Mouse (Mus musculus): ENCODE data around the gene Rgl1. TPM values are rescaled to one million over a fixed set of nuclear protein-coding genes. Genes with fewer than 3 reads are reported as not detected.

Rgl1 gene
- polyA plus RNA-seq, 1 experiment from 2014 or later, result 39.6 TPM

DNA sequence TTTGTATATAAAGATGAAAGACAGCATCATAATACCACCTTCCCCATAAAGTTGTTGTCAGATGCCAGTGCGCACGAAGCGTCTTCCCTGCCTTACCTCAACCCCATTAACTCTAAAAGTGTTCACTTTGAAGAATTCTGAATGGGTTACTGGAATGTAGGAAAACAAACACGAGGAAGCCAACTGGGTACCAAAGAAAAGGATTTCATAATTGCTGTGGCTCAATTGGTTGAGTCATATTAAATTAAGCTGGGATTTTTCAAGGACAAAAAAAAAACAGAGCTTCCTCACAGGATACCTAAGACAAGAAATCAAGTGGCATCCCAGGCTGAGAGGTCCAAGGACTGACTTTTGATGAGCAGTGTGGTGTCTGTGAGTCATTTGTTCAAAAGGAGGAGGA lies 144.5 kb downstream of the Rgl1 start:
- 84% methylated on average over 4 of the region's 4 CpGs for WGBS
- Histone ChIP-seq H3K9me3 (no peaks in the 10 kb centered on the region), H3K27ac (no peak overlapping the region), H3K4me2 (no peak overlapping the region), H3K36me3 (peaks cover 4% of the 10 kb centered on the region; the same call in 1 of the 2 replicates), H3K27me3 (0 out of 2 replicates have a peak, but pooled peaks cover 3% of the 10 kb centered on the region), H3K4me1 (peaks cover 53% of the 10 kb centered on the region), H3K4me3 (no peak overlapping the region), H3K9ac (no peak overlapping the region)
- no peak for ATAC-seq (ENCODE audit: insufficient number of reproducible peaks, insufficient read depth, low FRiP score, low TSS enrichment, low read depth)

DNA sequence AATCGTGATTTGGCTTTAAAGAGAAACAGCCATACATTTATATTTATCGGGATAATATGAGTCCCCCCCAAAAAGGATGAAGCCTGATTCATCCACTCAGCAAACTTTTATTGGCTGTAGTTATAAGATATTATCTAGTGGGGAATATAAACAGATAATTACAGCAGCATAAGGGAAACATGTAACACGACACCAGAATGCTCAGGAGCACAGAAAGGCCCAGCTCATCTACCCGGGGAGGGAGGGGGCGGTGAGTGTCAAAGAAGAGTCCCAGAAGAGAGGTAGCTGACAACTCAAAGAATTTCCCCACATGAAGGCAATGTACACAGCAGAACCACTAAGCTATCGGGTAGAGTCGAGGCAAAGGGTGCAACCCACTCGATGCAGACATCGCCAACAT lies 146.8 kb downstream of the Rgl1 start:
- WGBS, result 63% methylated on average over 9 of the region's 9 CpGs
- Histone ChIP-seq H3K4me2 (no peak overlapping the region), H3K4me3 (no peak overlapping the region), H3K36me3 (peaks cover 9% of the 10 kb centered on the region), H3K9ac (no peak overlapping the region), H3K27ac (no peak overlapping the region), H3K27me3 (no peaks in the 10 kb centered on the region), H3K4me1 (peaks cover 59% of the 10 kb centered on the region), H3K9me3 (no peaks in the 10 kb centered on the region)
- no peak for ATAC-seq (ENCODE audit: insufficient number of reproducible peaks, insufficient read depth, low FRiP score, low TSS enrichment, low read depth)

DNA sequence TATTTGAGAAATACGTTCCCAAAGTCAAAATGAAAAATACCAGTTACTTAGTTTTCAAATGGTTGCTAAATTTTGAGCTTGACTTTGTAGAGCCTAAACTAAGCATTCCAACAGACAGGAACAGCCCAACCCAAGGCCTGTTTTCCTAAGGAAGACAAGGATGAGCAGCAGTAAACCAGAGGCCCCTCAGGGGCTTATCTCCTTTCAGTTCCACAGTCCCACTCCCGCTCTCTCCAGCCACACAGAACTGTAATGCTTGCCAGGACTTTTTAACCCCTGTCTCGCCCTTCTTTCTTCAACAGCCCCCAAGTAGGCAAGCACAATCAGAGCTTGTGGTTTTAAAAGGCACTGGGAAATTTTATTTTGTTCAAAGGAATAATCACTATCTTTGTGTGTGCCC lies 147.3 kb downstream of the Rgl1 start:
- peaks cover 63% of the 10 kb centered on the region for H3K4me1 ChIP-seq
- H3K9ac ChIP-seq, result no peak overlapping the region
- peaks cover 9% of the 10 kb centered on the region for H3K36me3 ChIP-seq
- no peaks in the 10 kb centered on the region for H3K9me3 ChIP-seq
- WGBS, result 65% methylated on average over 3 of the region's 3 CpGs
- H3K4me2 ChIP-seq, result no peak overlapping the region
- no peak overlapping the region for H3K4me3 ChIP-seq
- H3K27me3 ChIP-seq, result no peaks in the 10 kb centered on the region
- ATAC-seq (ENCODE audit: insufficient number of reproducible peaks, insufficient read depth, low FRiP score, low TSS enrichment, low read depth), result no peak
- no peak overlapping the region for H3K27ac ChIP-seq

DNA sequence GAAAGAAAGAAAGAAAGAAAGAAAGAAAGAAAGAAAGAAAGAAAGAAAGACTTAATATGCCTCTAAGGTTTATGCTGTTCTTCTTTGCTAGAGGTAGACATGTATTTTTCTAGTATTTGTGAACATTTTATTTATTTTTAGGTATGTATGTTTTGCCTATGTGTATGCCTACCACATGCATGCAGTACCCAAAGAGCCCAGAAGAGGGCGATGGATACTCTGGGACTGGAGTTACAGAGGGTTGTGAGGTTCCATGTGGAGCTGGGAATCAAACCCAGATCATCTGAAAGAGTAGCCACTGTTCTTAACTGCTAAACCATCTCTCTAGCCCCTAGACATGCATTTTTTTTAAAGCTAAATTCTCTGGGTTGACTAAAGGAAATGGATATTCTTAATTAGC lies 147.8 kb downstream of the Rgl1 start:
- H3K4me1 ChIP-seq, result peaks cover 59% of the 10 kb centered on the region
- 44% methylated on average over 1 of the region's 1 CpGs for WGBS

DNA sequence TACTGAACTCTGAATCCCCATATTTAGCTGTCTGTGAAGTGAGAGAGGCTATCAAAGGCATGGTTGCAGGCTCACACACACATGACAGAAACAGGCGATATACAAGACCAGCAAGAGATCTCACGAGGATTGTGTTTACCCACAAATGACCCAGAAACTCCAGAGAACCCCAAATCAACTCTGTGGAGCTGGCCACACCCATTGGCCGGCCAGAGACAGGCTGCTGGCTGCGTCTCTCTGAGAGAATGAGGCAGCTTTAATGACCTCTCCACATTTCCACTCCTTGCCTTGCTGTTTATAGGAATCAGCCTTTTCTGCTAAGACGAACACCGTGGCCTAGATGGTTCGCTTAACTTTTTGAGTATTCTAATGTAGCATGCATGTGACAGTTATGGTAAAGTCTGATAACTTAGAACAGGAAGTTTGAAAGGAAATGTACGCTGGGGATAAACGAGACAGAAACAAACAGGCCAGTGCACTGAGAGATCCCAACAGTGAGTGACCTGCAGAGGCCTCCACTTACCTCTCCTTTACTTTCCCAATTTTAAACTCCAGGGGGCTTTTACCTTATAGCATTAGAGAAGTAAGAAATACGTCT lies 148.3 kb downstream of the Rgl1 start:
- Histone ChIP-seq H3K4me3 (no peak overlapping the region), H3K9ac (peak overlapping the region; percentile 36; the same call in 1 of the 2 replicates), H3K4me2 (no peak overlapping the region), H3K27me3 (no peaks in the 10 kb centered on the region), H3K27ac (no peak overlapping the region), H3K9me3 (no peaks in the 10 kb centered on the region), H3K4me1 (peaks cover 54% of the 10 kb centered on the region), H3K36me3 (peaks cover 11% of the 10 kb centered on the region)
- no peak for ATAC-seq (ENCODE audit: insufficient number of reproducible peaks, insufficient read depth, low FRiP score, low TSS enrichment, low read depth)
- 77% methylated on average over 10 of the region's 10 CpGs for WGBS

More for the DNA sequence above, 147.8 kb downstream of the Rgl1 start:
- Histone ChIP-seq H3K9ac (no peak overlapping the region), H3K27ac (no peak overlapping the region), H3K4me2 (no peak overlapping the region), H3K36me3 (peaks cover 9% of the 10 kb centered on the region), H3K27me3 (no peaks in the 10 kb centered on the region), H3K4me3 (no peak overlapping the region), H3K9me3 (no peaks in the 10 kb centered on the region)
- ATAC-seq (ENCODE audit: insufficient number of reproducible peaks, insufficient read depth, low FRiP score, low TSS enrichment, low read depth), result no peak

DNA sequence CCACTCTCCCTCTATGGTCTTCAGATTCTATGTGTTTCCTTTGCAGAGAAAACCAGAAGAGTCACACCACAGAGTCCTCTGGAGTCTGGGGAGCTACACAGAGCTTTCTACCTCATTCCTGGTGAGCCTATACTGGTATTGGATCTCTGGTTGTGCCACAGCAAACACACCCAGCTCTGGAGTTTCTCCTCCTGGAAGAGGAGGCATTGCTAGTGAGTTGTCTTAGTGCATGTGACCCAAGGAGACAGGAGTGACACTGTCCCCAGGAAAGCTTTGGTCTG lies 149.4 kb downstream of the Rgl1 start:
- Histone ChIP-seq H3K4me2 (no peak overlapping the region), H3K4me1 (peaks cover 44% of the 10 kb centered on the region), H3K9me3 (no peaks in the 10 kb centered on the region), H3K27me3 (no peaks in the 10 kb centered on the region), H3K27ac (no peak overlapping the region), H3K9ac (no peak overlapping the region), H3K36me3 (peaks cover 17% of the 10 kb centered on the region), H3K4me3 (no peak overlapping the region)
- ATAC-seq (ENCODE audit: insufficient number of reproducible peaks, insufficient read depth, low FRiP score, low TSS enrichment, low read depth), result no peak

DNA sequence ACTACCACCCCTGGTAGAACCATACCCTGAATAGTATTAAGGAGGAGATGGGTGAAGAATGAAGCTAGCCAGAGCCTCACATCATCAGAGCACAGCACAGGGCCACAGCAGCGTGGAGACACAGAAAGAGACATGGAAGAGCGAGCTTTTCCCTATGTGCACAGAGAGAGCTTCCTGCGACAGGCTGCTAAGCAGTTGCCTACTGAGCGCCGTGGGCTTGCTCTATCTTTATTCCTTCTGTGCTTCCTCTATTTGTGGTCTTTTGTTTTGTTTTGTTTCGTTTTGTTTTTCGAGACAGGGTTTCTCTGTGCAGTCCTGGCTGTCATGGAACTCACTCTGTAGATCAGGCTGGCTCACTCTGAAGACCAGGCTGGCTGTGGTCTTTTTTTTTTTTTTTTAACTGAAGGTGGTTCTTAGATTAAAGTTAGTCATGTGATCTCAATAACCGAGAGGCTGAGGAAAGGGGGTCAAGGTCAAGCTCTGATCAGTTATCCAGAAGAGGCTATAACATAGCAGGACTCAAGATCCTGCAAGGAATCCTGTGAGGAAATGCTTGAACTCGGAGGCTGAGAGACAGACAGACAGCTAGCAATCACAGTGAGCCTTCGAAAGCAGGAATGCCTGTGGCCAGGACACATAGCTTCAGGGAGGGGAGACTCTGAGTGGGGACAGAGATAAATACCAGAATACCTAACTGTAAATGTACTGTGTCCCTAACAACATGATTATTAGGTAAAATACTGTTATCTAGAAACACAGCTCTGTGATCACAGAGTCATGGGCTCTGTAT lies 150.0 kb downstream of the Rgl1 start:
- H3K9ac ChIP-seq, result no peak overlapping the region
- H3K9me3 ChIP-seq, result no peaks in the 10 kb centered on the region
- no peak overlapping the region for H3K27ac ChIP-seq
- no peak overlapping the region for H3K4me2 ChIP-seq
- H3K4me3 ChIP-seq, result no peak overlapping the region
- WGBS, result 79% methylated on average over 10 of the region's 10 CpGs
- H3K27me3 ChIP-seq, result no peaks in the 10 kb centered on the region
- peaks cover 17% of the 10 kb centered on the region for H3K36me3 ChIP-seq
- no peak for ATAC-seq (ENCODE audit: insufficient number of reproducible peaks, insufficient read depth, low FRiP score, low TSS enrichment, low read depth)
- H3K4me1 ChIP-seq, result peaks cover 44% of the 10 kb centered on the region

DNA sequence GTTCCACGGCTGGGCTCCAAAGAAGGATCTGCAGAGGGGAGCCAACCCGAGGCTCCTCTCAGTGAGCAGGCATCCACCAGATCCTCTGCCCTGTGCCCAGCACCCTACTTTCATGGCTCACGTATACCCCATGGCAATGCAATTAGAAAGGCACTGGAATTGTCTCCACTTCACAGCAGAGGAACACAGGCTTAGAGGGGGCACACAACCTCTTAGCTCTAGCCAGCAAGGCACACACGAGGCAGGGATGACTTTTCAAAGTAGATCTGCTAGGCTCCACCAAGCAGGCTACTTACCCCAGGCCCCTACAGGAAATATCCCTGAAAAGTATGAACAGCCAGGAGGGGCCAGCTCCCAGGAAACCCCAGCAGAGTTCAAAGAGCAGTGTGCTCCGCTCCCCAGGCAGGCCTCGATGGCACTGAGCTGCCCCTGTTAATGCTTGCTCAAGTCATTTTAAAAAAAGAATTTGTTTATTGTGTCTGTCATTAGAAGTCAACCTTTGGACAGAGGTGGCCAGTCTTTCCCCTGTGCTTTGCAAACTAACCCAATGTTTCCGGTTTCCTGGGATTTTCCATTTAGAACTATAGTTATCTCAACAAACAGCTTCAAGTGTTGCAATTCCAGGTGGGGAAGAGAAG lies 151.3 kb downstream of the Rgl1 start:
- Histone ChIP-seq H3K4me2 (no peak overlapping the region), H3K4me3 (no peak overlapping the region), H3K4me1 (peaks cover 41% of the 10 kb centered on the region), H3K27me3 (no peaks in the 10 kb centered on the region), H3K9ac (no peak overlapping the region), H3K27ac (no peak overlapping the region), H3K36me3 (peaks cover 17% of the 10 kb centered on the region), H3K9me3 (no peaks in the 10 kb centered on the region)
- ATAC-seq (ENCODE audit: insufficient number of reproducible peaks, insufficient read depth, low FRiP score, low TSS enrichment, low read depth), result no peak
- WGBS, result 66% methylated on average over 7 of the region's 7 CpGs

DNA sequence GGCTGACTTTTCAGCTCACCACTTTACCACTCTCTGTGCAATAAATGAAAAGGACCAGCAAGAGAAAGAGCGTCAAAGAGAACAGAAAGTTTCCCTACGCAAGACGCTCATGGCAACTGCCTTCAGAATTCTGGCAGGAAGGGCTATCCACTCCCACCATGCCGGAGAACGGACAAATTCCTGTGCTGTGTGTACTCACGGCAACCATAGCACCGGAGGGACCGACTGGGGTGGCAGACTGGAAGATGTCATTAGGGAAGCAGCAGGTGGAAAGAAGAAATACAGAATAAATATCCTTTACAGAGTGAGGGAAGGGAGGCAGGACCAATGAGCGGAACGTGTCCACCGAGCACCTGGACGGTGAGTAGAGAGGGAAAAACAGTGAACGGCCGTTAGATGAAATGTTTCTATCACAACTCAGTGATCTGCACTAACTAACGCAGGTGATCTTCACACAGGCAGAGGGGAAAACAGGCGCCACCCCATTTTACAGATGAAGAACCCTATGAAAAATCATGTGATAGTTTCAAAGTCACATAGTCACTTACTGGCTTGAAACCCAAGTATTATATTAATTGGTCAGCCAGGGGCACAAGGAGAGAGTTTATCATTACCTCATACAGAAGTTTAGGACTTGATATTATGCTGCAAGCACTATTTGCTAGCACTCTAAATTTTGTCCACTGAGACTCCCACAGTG lies 152.8 kb downstream of the Rgl1 start:
- H3K9me3 ChIP-seq, result no peaks in the 10 kb centered on the region

DNA sequence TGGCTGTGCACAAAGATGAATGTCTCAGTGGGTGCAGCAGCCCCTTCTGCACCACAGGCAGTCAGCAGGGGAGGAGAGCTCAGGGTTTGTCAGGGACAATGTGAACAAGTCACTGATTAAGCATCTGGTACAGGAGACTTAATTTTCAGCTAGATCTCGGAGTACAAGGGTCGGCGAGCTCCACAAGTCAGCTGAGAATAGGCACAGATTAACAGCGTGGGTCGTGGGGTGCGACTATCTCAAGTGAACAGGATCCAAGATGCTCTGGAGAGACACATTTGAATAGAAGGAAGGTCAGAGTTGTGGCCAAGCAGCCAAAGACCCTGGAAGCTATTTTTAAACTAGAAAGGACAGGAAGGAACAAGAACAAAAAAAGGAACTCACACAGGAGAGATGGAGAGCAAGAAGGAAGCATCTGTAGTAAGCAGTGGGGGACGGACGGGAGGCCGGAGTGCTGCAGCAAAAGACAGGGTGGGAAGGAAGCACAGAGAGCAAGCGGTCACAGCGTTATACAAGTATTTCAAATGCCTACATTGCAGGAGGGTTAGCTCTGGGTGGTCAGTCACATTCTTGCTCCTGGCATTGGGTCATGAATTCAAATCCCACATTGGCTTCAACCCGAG lies 153.5 kb downstream of the Rgl1 start:
- Histone ChIP-seq H3K9ac (no peak overlapping the region), H3K4me3 (no peak overlapping the region), H3K4me2 (no peak overlapping the region), H3K4me1 (peaks cover 38% of the 10 kb centered on the region), H3K9me3 (no peaks in the 10 kb centered on the region), H3K27ac (no peak overlapping the region), H3K27me3 (no peaks in the 10 kb centered on the region), H3K36me3 (peaks cover 13% of the 10 kb centered on the region)
- no peak for ATAC-seq (ENCODE audit: insufficient number of reproducible peaks, insufficient read depth, low FRiP score, low TSS enrichment, low read depth)
- 85% methylated on average over 12 of the region's 12 CpGs for WGBS

More for the DNA sequence above, 152.8 kb downstream of the Rgl1 start:
- H3K36me3 ChIP-seq, result peaks cover 13% of the 10 kb centered on the region
- ATAC-seq (ENCODE audit: insufficient number of reproducible peaks, insufficient read depth, low FRiP score, low TSS enrichment, low read depth), result no peak
- H3K27me3 ChIP-seq, result no peaks in the 10 kb centered on the region
- H3K9ac ChIP-seq, result no peak overlapping the region
- H3K4me3 ChIP-seq, result no peak overlapping the region
- no peak overlapping the region for H3K4me2 ChIP-seq
- H3K4me1 ChIP-seq, result peaks cover 35% of the 10 kb centered on the region
- 86% methylated on average over 16 of the region's 16 CpGs for WGBS
- H3K27ac ChIP-seq, result no peak overlapping the region

DNA sequence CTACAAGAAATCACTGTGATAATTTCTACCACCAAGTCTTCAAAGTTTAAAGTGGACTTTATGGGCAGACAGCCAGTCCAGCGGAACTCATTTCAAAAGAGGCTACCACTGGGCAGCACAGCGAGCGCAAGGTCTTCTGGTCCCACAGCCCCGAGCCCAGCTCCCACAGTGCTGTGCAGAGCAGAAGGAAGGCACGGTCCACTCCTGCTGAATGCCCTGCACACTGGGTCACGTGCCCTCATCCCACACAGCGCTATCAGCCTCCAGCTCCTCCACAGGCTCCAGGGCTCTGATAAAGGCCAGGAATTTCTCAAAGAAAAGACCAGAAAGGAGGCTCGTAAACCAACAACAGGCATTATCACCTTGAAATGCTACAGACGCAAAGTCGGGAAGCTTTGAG lies 156.6 kb downstream of the Rgl1 start:
- no peak for ATAC-seq (ENCODE audit: insufficient number of reproducible peaks, insufficient read depth, low FRiP score, low TSS enrichment, low read depth)
- H3K27me3 ChIP-seq, result no peaks in the 10 kb centered on the region
- WGBS, result 91% methylated on average over 10 of the region's 10 CpGs

More for the DNA sequence above, 156.6 kb downstream of the Rgl1 start:
- Histone ChIP-seq H3K9me3 (no peaks in the 10 kb centered on the region), H3K4me3 (no peak overlapping the region), H3K27ac (no peak overlapping the region), H3K9ac (no peak overlapping the region), H3K36me3 (peaks cover 9% of the 10 kb centered on the region), H3K4me1 (peaks cover 28% of the 10 kb centered on the region), H3K4me2 (no peak overlapping the region)
